Mouse (Mus musculus) gastrocnemius, postnatal 4 days (tissue): Measurements from ENCODE around the gene Snph. TPM values are rescaled to one million over a fixed set of nuclear protein-coding genes. Genes with fewer than 3 reads are reported as not detected.

Source experiments
- DNase-seq, 2 experiments: peaks; one replicate each; pipeline ENCODE4 v3.0.0; 2021 to 2022; ENCODE audit warnings: low spot score in 2 of 2, mixed read lengths in 2 of 2
- total RNA-seq, 2 experiments: library from RNA; stranded (reverse); gene quantifications; 2 replicates each; pipeline ENCODE4 v1.2.3; 2021

Gene Snph
- total RNA-seq, 2 experiments from 2014 or later = 3.2 to 3.7 TPM

- no peak for DNase-seq
These were observed 28.8 kb downstream of the Snph start for GRCm38 (mm10) chr2:151603630-151604029.

- DNase-seq = peak in 1 of 2 experiments; percentile 30
These were observed 30.3 kb downstream of the Snph start for GRCm38 (mm10) chr2:151602106-151602505.

- no peak for DNase-seq
These were observed 34.3 kb downstream of the Snph start for GRCm38 (mm10) chr2:151598068-151598467.

- no peak for DNase-seq
These were observed 45.1 kb downstream of the Snph start for GRCm38 (mm10) chr2:151587306-151587705.

GRCm38 (mm10) chr2:151586807-151587206 is 45.6 kb downstream of the Snph start:
- no peak for DNase-seq

- no peak for DNase-seq
These were observed 46.5 kb downstream of the Snph start for GRCm38 (mm10) chr2:151585934-151586333.

GRCm38 (mm10) chr2:151580945-151581344 is 51.4 kb downstream of the Snph start:
- no peak for DNase-seq

GRCm38 (mm10) chr2:151579183-151579582 is 53.2 kb downstream of the Snph start:
- DNase-seq = no peak

- peak; percentile 61 to 79 for DNase-seq
These were observed 56.5 kb downstream of the Snph start for GRCm38 (mm10) chr2:151575699-151576389.

GRCm38 (mm10) chr2:151575119-151575698 is 57.2 kb downstream of the Snph start:
- no peak for DNase-seq

GRCm38 (mm10) chr2:151574607-151575006 is 57.8 kb downstream of the Snph start:
- DNase-seq = no peak

GRCm38 (mm10) chr2:151573667-151574066 is 58.7 kb downstream of the Snph start:
- DNase-seq = no peak

GRCm38 (mm10) chr2:151571873-151572700 is 60.3 kb downstream of the Snph start, which contains the start of gene Sdcbp2:
Gene Sdcbp2 (plus strand): TSS chr2:151572622.
- DNase-seq = no peak

- no peak for DNase-seq
These were observed 62.9 kb downstream of the Snph start for GRCm38 (mm10) chr2:151569452-151569851.

- DNase-seq = no peak
These were observed 65.5 kb downstream of the Snph start for GRCm38 (mm10) chr2:151566856-151567255.

- no peak for DNase-seq
These were observed 67.4 kb downstream of the Snph start for GRCm38 (mm10) chr2:151564986-151565385.

GRCm38 (mm10) chr2:151564006-151564405 is 68.4 kb downstream of the Snph start:
- no peak for DNase-seq

- DNase-seq = no peak
These were observed 69.2 kb downstream of the Snph start for GRCm38 (mm10) chr2:151562930-151563921.

GRCm38 (mm10) chr2:151549615-151550121 is 82.7 kb downstream of the Snph start:
- no peak for DNase-seq

GRCm38 (mm10) chr2:151546571-151546970 is 85.8 kb downstream of the Snph start:
- no peak for DNase-seq
